Mouse (Mus musculus): Measurements from ENCODE around the gene Xk. TPM values are rescaled to one million over a fixed set of nuclear protein-coding genes. Genes with fewer than 3 reads are reported as not detected.

Gene Xk
- polyA plus RNA-seq (2012; rRNA removed) = 3.5 and 5.1 TPM in 2 replicates

GRCm38 (mm10) chrX:9272460-9273361 is at the start of gene Xk:
Xk (plus strand) TSS chrX:9272756.
- TF ChIP-seq POLR2A (IDR thresholded peaks at IDR 0.05; ENCODE audit: borderline replicate concordance, extremely low read depth, insufficient read depth, insufficient read length, poor library complexity, severe bottlenecking) (0 out of 2 replicates have a peak, but pooled peaks have one; percentile 13), CTCF (IDR thresholded peaks at IDR 0.05; ENCODE audit: borderline replicate concordance, extremely low read depth, insufficient read depth, insufficient read length) (no peak)
- peak; percentile 83 for DNase-seq (ENCODE audit: low read depth)

GRCm38 (mm10) chrX:9227105-9227504 is 45.5 kb upstream of the Xk start:
- TF ChIP-seq CTCF (IDR thresholded peaks at IDR 0.05; ENCODE audit: borderline replicate concordance, extremely low read depth, insufficient read depth, insufficient read length) (no peak), POLR2A (IDR thresholded peaks at IDR 0.05; ENCODE audit: borderline replicate concordance, extremely low read depth, insufficient read depth, insufficient read length, poor library complexity, severe bottlenecking) (no peak)
- DNase-seq (ENCODE audit: low read depth) = no peak

DNA sequence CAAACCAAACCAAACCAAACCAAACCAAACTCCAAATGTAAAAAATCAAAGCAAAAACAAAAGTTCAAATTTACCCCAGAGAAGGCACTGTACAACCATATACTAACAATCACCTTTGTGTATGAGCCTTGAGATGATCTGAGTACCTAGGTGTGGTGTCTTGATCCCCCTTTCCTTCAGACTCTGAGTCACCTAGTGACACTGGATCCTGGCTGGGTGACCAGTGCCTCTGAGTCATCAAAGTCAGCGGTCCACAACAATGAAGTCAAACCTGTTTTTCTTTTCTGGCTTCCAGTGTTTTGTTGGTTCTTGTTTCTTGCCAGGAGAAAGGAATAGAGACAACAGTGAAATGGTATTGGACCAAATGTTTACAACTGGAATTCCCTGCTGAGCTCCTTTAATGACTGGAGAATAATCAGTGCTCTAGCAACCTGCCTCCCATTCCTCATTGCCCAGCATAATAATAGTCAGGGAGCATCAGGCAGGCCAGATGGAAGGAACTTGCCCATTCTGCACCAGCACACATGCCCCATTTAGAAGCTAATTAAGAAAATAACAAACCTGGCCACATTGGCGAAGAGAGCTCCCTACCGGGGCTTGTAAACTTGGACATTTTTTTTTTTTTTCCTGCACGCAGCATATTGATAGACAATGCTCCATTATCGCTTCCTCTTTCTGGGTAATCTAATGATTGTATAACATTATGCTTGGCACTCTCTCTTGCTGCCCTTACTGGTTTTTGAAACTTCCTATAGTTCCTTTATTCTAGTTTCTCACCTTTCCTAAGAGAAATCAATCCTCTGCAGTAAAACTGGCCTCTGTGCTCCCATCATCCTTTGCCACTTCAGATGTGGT is 31.6 kb upstream of the Xk start:
- DNase-seq (ENCODE audit: low read depth) = peak; percentile 76
- TF ChIP-seq CTCF (IDR thresholded peaks at IDR 0.05; ENCODE audit: borderline replicate concordance, extremely low read depth, insufficient read depth, insufficient read length) (no peak), POLR2A (IDR thresholded peaks at IDR 0.05; ENCODE audit: borderline replicate concordance, extremely low read depth, insufficient read depth, insufficient read length, poor library complexity, severe bottlenecking) (no peak)

- no peak for TF ChIP-seq CTCF (IDR thresholded peaks at IDR 0.05; ENCODE audit: borderline replicate concordance, extremely low read depth, insufficient read depth, insufficient read length)
- TF ChIP-seq POLR2A (IDR thresholded peaks at IDR 0.05; ENCODE audit: borderline replicate concordance, extremely low read depth, insufficient read depth, insufficient read length, poor library complexity, severe bottlenecking) = no peak
- DNase-seq (ENCODE audit: low read depth) = peak; percentile 70
Measured at GRCm38 (mm10) chrX:9243381-9243864, 29.1 kb upstream of the Xk start.

- peak; percentile 66 for DNase-seq (ENCODE audit: low read depth)
- no peak for TF ChIP-seq CTCF (IDR thresholded peaks at IDR 0.05; ENCODE audit: borderline replicate concordance, extremely low read depth, insufficient read depth, insufficient read length)
- TF ChIP-seq POLR2A (IDR thresholded peaks at IDR 0.05; ENCODE audit: borderline replicate concordance, extremely low read depth, insufficient read depth, insufficient read length, poor library complexity, severe bottlenecking) = no peak
Measured at GRCm38 (mm10) chrX:9244603-9245336, 27.8 kb upstream of the Xk start.

- TF ChIP-seq CTCF (IDR thresholded peaks at IDR 0.05; ENCODE audit: borderline replicate concordance, extremely low read depth, insufficient read depth, insufficient read length) = no peak
- no peak for TF ChIP-seq POLR2A (IDR thresholded peaks at IDR 0.05; ENCODE audit: borderline replicate concordance, extremely low read depth, insufficient read depth, insufficient read length, poor library complexity, severe bottlenecking)
- DNase-seq (ENCODE audit: low read depth) = peak; percentile 90
Measured at GRCm38 (mm10) chrX:9248911-9249310, 23.6 kb upstream of the Xk start.

GRCm38 (mm10) chrX:9253990-9254389 is 18.6 kb upstream of the Xk start:
- TF ChIP-seq POLR2A (IDR thresholded peaks at IDR 0.05; ENCODE audit: borderline replicate concordance, extremely low read depth, insufficient read depth, insufficient read length, poor library complexity, severe bottlenecking) = no peak
- no peak for TF ChIP-seq CTCF (IDR thresholded peaks at IDR 0.05; ENCODE audit: borderline replicate concordance, extremely low read depth, insufficient read depth, insufficient read length)
- no peak for DNase-seq (ENCODE audit: low read depth)

- TF ChIP-seq CTCF (IDR thresholded peaks at IDR 0.05; ENCODE audit: borderline replicate concordance, extremely low read depth, insufficient read depth, insufficient read length) (no peak), POLR2A (IDR thresholded peaks at IDR 0.05; ENCODE audit: borderline replicate concordance, extremely low read depth, insufficient read depth, insufficient read length, poor library complexity, severe bottlenecking) (no peak)
- DNase-seq (ENCODE audit: low read depth) = no peak
Measured at GRCm38 (mm10) chrX:9254901-9255300, 17.7 kb upstream of the Xk start.

GRCm38 (mm10) chrX:9256766-9257165 is 15.8 kb upstream of the Xk start, which contains the start of gene Gm14862:
Gm14862 (minus strand) TSS chrX:9256899.
- no peak for DNase-seq (ENCODE audit: low read depth)
- TF ChIP-seq POLR2A (IDR thresholded peaks at IDR 0.05; ENCODE audit: borderline replicate concordance, extremely low read depth, insufficient read depth, insufficient read length, poor library complexity, severe bottlenecking) (no peak), CTCF (IDR thresholded peaks at IDR 0.05; ENCODE audit: borderline replicate concordance, extremely low read depth, insufficient read depth, insufficient read length) (no peak)

- no peak for TF ChIP-seq POLR2A (IDR thresholded peaks at IDR 0.05; ENCODE audit: borderline replicate concordance, extremely low read depth, insufficient read depth, insufficient read length, poor library complexity, severe bottlenecking)
- no peak for TF ChIP-seq CTCF (IDR thresholded peaks at IDR 0.05; ENCODE audit: borderline replicate concordance, extremely low read depth, insufficient read depth, insufficient read length)
- no peak for DNase-seq (ENCODE audit: low read depth)
Measured at GRCm38 (mm10) chrX:9257831-9258230, 14.7 kb upstream of the Xk start.
